Mouse (Mus musculus): Measurements from ENCODE around the gene Slc5a3.

DNA sequence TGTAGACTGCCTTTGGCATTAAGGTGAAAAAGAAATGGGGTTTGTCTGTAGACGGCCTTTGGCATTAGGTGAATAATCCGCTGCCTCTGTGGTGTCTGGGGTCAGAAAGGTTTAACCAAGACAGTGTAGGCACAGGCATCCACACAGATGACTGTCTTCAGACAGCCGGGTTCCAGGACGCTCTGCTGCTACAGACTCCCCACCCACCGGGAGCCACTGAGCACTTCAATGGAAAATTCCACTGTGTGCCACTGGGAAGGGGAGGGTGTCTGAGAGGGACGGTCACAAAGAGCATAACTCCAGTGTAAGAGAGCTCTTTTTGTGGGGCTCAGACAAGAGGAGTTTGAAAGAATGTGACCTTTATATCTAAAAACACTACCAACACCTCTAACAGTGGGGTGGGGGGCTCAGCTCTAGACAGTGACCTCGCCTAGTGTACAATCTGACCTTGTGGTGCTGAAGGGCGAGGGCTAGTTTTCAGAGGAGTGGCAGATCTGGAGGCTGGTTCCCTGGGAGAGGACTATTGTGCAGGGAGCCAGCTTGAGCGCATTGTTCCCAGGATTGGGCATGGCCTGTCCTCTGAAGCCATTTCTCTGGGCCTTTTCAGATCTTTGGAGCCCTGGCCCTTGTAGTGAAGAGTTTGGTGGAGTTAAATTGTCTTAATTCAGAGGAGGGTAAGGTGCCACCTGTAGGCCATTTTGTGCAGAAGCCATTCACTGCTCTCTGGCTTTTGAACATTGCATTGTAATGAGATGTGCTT lies 45.6 kb downstream of the Slc5a3 start:
- no peak for TF ChIP-seq UBTF (IDR thresholded peaks at IDR 0.05; ENCODE audit: borderline replicate concordance, insufficient read depth, low read depth, low read length)
- TF ChIP-seq HCFC1 (IDR thresholded peaks at IDR 0.05; ENCODE audit: low read depth, low read length): no peak
- no peak for TF ChIP-seq EP300 (IDR thresholded peaks at IDR 0.05; ENCODE audit: low read depth in 1 of 2, low read length in 2 of 2)
- TF ChIP-seq MAX (IDR thresholded peaks at IDR 0.05; ENCODE audit: low read length): no peak
- TF ChIP-seq POLR2AphosphoS2 (IDR thresholded peaks at IDR 0.05; ENCODE audit: low read length): no peak
- TF ChIP-seq CTCF (IDR thresholded peaks at IDR 0.05 in 2 of 3, conservative IDR thresholded peaks at IDR 0.05 in 1 of 3; ENCODE audit: control insufficient read depth in 1 of 3, insufficient read depth in 1 of 3, low read depth in 2 of 3, low read length in 3 of 3, poor library complexity in 1 of 3, severe bottlenecking in 1 of 3): no peak
- TF ChIP-seq GATA1 (IDR thresholded peaks at IDR 0.05; ENCODE audit: low read depth, low read length): no peak
- no peak for TF ChIP-seq USF1 (IDR thresholded peaks at IDR 0.05; ENCODE audit: low read depth, low read length)
- TF ChIP-seq MEF2A (IDR thresholded peaks at IDR 0.05; ENCODE audit: extremely low read depth, insufficient replicate concordance, low read depth, low read length, poor library complexity, severe bottlenecking): no peak
- no peak for TF ChIP-seq JUND (IDR thresholded peaks at IDR 0.05; ENCODE audit: low read depth, low read length)

Measured in MEL (cell line).